Mouse (Mus musculus) cerebellum, adult 2 months (tissue): ENCODE results near the gene Pald1. TPM values are rescaled to one million over a fixed set of nuclear protein-coding genes. Genes with fewer than 3 reads are reported as not detected.

Source experiments
- DNase-seq, 2 experiments: peaks; one replicate each; pipeline ENCODE4 v3.0.0; 2021
- H3K27ac ChIP-seq: fragments of 200-500 bp; 2 replicates; pipeline ENCODE4 v1.5.1; 2012; ENCODE audit warnings: low read length, control low read depth, inconsistent platforms; ENCODE audit not compliant: insufficient read depth
- H3K27me3 ChIP-seq: fragments of 200-500 bp; 2 replicates; pipeline ENCODE4 v1.6.1; 2012; ENCODE audit warnings: inconsistent platforms, mild to moderate bottlenecking, low read length, moderate library complexity; ENCODE audit not compliant: control insufficient read depth, insufficient read depth
- H3K4me1 ChIP-seq: fragments of 200-500 bp; 2 replicates; pipeline ENCODE4 v1.6.1; 2011; ENCODE audit warnings: low read length; ENCODE audit not compliant: control insufficient read depth, insufficient read depth
- H3K4me3 ChIP-seq: fragments of 200-500 bp; replicated peaks from 2 replicates; pipeline ENCODE3; 2011; ENCODE audit warnings: mild to moderate bottlenecking, low read depth, low read length, control low read depth; ENCODE audit not compliant: insufficient read depth
- CTCF ChIP-seq: fragments of 200-500 bp; IDR thresholded peaks from 2 replicates; pipeline ENCODE4 v1.5.1; 2011; ENCODE audit warnings: low read depth, mild to moderate bottlenecking, control low read depth, low read length, moderate library complexity, borderline replicate concordance; ENCODE audit not compliant: insufficient read depth
- POLR2A ChIP-seq: fragments of 200-500 bp; IDR thresholded peaks from 2 replicates; pipeline ENCODE4 v1.6.1; 2011; ENCODE audit warnings: low read length, control low read depth, borderline replicate concordance; ENCODE audit not compliant: insufficient read depth
- WGBS: fragments of 180-500 bp; shearing (Covaris S2); methylation state at CpG from one replicate; pipeline ENCODE4 v1.1.7; 2018; 5-methylcytosine and 5-hydroxymethylcytosine counted together
- polyA plus RNA-seq: library from polyadenylated mRNA; depleted of rRNA; stranded (reverse); fragments of >200 nt; gene quantifications from 2 replicates; pipeline ENCODE4 v1.2.3, GENCODE M21; 2012; rRNA removed

The Pald1 gene
- polyA plus RNA-seq, 1 experiment, result 15.5 TPM

- H3K4me3 ChIP-seq, result no peak overlapping the region
- TF ChIP-seq CTCF, result no peak
- TF ChIP-seq POLR2A, result no peak
- DNase-seq, result no peak
- H3K27ac ChIP-seq, result no peak overlapping the region
- peaks cover 3% of the 10 kb centered on the region; the same call in 1 of the 2 replicates for H3K4me1 ChIP-seq
- H3K27me3 ChIP-seq, result no peaks in the 10 kb centered on the region; the same call in 1 of the 2 replicates
- WGBS, result 68% methylated on average over 2 of the region's 2 CpGs
Measured at GRCm38 (mm10) chr10:61274532-61274931, 108.8 kb downstream of the Pald1 start.

DNA sequence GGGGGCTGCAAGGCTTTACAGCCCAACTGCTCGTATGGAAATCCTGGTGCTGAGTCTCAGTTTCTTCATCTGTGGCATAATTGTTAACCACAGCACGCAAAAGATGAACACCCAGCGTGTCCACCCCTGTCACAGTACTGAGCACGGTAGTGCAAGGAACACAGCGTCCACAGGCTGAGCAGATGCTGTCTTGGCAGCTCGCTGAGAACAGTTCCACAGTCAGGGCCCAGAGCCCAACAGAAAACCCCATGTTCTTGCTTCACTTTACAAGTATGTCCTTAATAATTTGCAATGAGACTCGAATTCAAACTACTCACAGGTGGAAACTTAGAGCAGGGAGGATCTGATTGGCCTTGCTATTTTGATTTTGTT lies 109.5 kb downstream of the Pald1 start:
- TF ChIP-seq CTCF (no peak), POLR2A (no peak)
- DNase-seq, result no peak
- Histone ChIP-seq H3K4me3 (no peak overlapping the region), H3K27ac (no peak overlapping the region), H3K4me1 (peaks cover 3% of the 10 kb centered on the region; the same call in 1 of the 2 replicates), H3K27me3 (no peaks in the 10 kb centered on the region; the same call in 1 of the 2 replicates)
- WGBS, result 60% methylated on average over 7 of the region's 7 CpGs

- no peaks in the 10 kb centered on the region; the same call in 1 of the 2 replicates for H3K27me3 ChIP-seq
- DNase-seq, result no peak
- TF ChIP-seq CTCF (no peak), POLR2A (no peak)
- no peak within 1 kb of the TSS for H3K27ac ChIP-seq
- no peak within 1 kb of the TSS for H3K4me3 ChIP-seq
- peaks cover 3% of the 10 kb centered on the region; the same call in 1 of the 2 replicates for H3K4me1 ChIP-seq
- WGBS, result 3% methylated on average over 49 of the region's 75 CpGs
Measured at GRCm38 (mm10) chr10:61273081-61273843, 110.1 kb downstream of the Pald1 start, which contains the start of gene Adamts14. Gene Adamts14 (minus strand): TSS chr10:61273438.

- Histone ChIP-seq H3K4me3 (no peak overlapping the region), H3K27ac (no peak overlapping the region), H3K4me1 (peaks cover 3% of the 10 kb centered on the region; the same call in 1 of the 2 replicates), H3K27me3 (no peaks in the 10 kb centered on the region; the same call in 1 of the 2 replicates)
- DNase-seq, result no peak
- TF ChIP-seq POLR2A (no peak), CTCF (no peak)
- 79% methylated on average over 5 of the region's 5 CpGs for WGBS
Measured at GRCm38 (mm10) chr10:61272631-61273030, 110.7 kb downstream of the Pald1 start.

DNA sequence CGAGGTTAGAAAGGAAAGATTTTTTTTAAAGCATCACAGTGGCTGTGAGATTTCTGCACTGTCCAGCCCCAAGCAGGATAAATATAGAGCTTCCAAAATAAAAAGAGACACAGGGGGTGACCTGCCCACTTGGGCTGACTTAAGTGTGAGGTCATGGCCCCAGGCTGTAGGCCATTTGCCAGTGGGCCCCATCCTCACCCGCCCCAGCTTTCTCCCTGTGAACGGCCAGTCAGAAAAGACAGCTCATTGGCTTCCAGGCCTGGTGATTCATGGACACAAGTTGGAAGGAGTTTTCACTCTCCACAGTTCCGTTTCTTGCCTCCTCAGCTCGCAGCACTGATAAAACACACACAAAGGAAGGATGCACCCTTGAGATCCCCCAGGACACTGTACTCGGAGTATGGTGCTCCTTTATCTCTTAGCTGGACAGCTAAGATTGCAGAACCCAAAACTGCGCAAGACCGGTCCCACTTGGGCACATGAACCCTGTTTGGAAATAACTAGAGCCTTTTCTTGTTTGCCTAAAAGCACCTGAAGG lies 111.2 kb downstream of the Pald1 start:
- Histone ChIP-seq H3K4me1 (peaks cover 3% of the 10 kb centered on the region; the same call in 1 of the 2 replicates), H3K27me3 (no peaks in the 10 kb centered on the region; the same call in 1 of the 2 replicates), H3K27ac (no peak overlapping the region), H3K4me3 (no peak overlapping the region)
- WGBS, result 79% methylated on average over 8 of the region's 8 CpGs
- TF ChIP-seq POLR2A (no peak), CTCF (no peak)
- no peak for DNase-seq

Other genes with a start within 250 kb of the Pald1 start
- 39.6 and 39.7 TPM in 2 replicates for gene Sgpl1, start 235.8 kb downstream of the Pald1 start, polyA plus RNA-seq
- gene Tbata, start 211.6 kb downstream of the Pald1 start, polyA plus RNA-seq, result 38.2 and 43.5 TPM in 2 replicates
- 0.23 and 0.30 TPM in 2 replicates for gene Adamts14, start 110.1 kb downstream of the Pald1 start, polyA plus RNA-seq
- gene Prf1, start 85.7 kb downstream of the Pald1 start, polyA plus RNA-seq, result 0.14 TPM in 1 of 2 replicates, not detected in the other
- 0.68 and 0.97 TPM in 2 replicates for gene Nodal, start 34.4 kb upstream of the Pald1 start, polyA plus RNA-seq
- 30.4 and 32.0 TPM in 2 replicates for gene Eif4ebp2, start 69.1 kb upstream of the Pald1 start, polyA plus RNA-seq
- 20.8 and 20.9 TPM in 2 replicates for gene Lrrc20, start 92.3 kb upstream of the Pald1 start, polyA plus RNA-seq
- gene Npffr1, start 212.0 kb upstream of the Pald1 start, polyA plus RNA-seq, result 0.25 and 0.28 TPM in 2 replicates